Mouse (Mus musculus) forebrain, embryonic 12.5 days (tissue): Measurements from ENCODE around the gene Pa2g4. TPM values are rescaled to one million over a fixed set of nuclear protein-coding genes. Genes with fewer than 3 reads are reported as not detected.
A peak's percentile ranks its signal among the peaks of the same experiment; 100 is the strongest.
"Not testable (repeated sequence)": the region's sequence is repeated elsewhere in the genome, so short reads cannot be mapped to it uniquely, and the experiment has no call there.

Experiments
- ATAC-seq: fragments of 200-750 bp; cut with Nextera tagmentation; 2 replicates; pipeline ENCODE4 v1.8.0; 2017; ENCODE audit warnings: moderate TSS enrichment; ENCODE audit not compliant: low FRiP score
- H3K27ac ChIP-seq: fragments of 300-500 bp; sonication (generic); 2 replicates; pipeline ENCODE4 v1.5.1; 2016; ENCODE audit warnings: mild to moderate bottlenecking
- H3K27me3 ChIP-seq: fragments of 300-500 bp; sonication (generic); 2 replicates; pipeline ENCODE4 v1.6.1; 2016; ENCODE audit warnings: mild to moderate bottlenecking
- H3K36me3 ChIP-seq: fragments of 300-500 bp; sonication (generic); replicated peaks from 2 replicates; pipeline ENCODE4 v1.6.1; 2016; ENCODE audit warnings: mild to moderate bottlenecking
- H3K4me1 ChIP-seq: fragments of 300-500 bp; sonication (generic); 2 replicates; pipeline ENCODE4 v1.6.1; 2016
- H3K4me2 ChIP-seq: fragments of 300-500 bp; sonication (generic); 2 replicates; pipeline ENCODE4 v1.6.1; 2016; ENCODE audit warnings: mild to moderate bottlenecking, moderate library complexity
- H3K4me3 ChIP-seq: fragments of 300-500 bp; sonication (generic); replicated peaks from 2 replicates; pipeline ENCODE4 v1.5.1; 2016; ENCODE audit warnings: mild to moderate bottlenecking
- H3K9ac ChIP-seq: fragments of 300-500 bp; sonication (generic); 2 replicates; pipeline ENCODE4 v1.6.1; 2016; ENCODE audit warnings: mild to moderate bottlenecking
- H3K9me3 ChIP-seq: fragments of 300-500 bp; sonication (generic); 2 replicates; pipeline ENCODE4 v1.6.1; 2016
- WGBS: fragments of 180-500 bp; shearing (Covaris S2); methylation state at CpG from one replicate; pipeline ENCODE4 v1.1.7; 2016; 5-methylcytosine and 5-hydroxymethylcytosine counted together
- polyA plus RNA-seq: library from polyadenylated mRNA; unstranded; fragments of >200 nt; fragmentation: Nextera tagmentation; extraction: Ambion mirVana; gene quantifications from 2 replicates; pipeline ENCODE4 v1.2.1, GENCODE M21; 2016

Pa2g4 gene
- polyA plus RNA-seq: 196 and 203 TPM in 2 replicates

DNA sequence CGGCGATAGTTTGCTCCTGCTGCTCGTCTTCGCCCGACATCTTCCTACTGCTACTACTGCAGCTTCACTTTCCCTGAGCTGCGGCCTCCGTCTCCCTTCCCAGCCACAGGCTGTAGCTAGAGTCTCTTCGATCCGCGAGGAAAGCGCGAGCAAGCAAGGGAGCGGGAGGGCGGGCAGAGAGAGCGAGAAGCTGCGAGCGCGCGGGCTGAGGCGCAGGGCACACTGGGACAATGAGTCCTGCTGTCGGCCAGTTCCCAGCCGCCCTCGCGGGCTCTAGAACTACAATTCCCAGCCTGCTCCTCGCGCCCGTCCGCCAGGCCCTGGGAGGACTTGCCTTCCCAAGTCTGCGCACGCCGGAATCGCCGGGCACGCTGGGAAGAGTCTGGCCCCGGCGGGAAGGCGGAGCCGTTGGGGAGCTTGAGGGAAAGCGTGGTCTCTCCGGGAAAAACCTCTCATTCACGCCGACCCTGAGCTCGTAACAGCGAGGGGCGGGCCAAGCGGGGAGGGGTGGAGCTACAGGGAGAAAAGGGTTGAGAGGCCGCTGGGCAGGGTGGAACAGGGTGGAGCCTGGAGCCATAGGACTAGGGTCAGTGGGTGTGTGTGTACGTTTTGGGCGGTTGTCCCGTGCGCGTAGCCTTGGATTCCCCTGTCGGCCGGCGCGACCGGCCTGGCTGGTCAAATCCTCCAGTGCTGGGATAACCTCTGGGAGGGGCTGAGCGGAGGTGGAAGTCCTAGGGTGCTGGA lies at the start of gene Pa2g4:
Pa2g4 (minus strand) TSS at position 200 of the 744 bp plus-strand sequence.
- H3K27ac ChIP-seq: peak within 1 kb of the TSS; percentile 93
- peaks cover 28% of the 10 kb centered on the region for H3K36me3 ChIP-seq
- under 1% methylated on average over 58 of the region's 58 CpGs for WGBS
- H3K9ac ChIP-seq: peak within 1 kb of the TSS; percentile 93
- H3K27me3 ChIP-seq: 0 out of 2 replicates have a peak, but pooled peaks cover 3% of the 10 kb centered on the region
- H3K4me3 ChIP-seq: peak within 1 kb of the TSS; percentile 91
- ATAC-seq: peak; percentile 99
- peaks cover 21% of the 10 kb centered on the region for H3K4me1 ChIP-seq
- no peaks in the 10 kb centered on the region for H3K9me3 ChIP-seq
- peak within 1 kb of the TSS; percentile 91 for H3K4me2 ChIP-seq

DNA sequence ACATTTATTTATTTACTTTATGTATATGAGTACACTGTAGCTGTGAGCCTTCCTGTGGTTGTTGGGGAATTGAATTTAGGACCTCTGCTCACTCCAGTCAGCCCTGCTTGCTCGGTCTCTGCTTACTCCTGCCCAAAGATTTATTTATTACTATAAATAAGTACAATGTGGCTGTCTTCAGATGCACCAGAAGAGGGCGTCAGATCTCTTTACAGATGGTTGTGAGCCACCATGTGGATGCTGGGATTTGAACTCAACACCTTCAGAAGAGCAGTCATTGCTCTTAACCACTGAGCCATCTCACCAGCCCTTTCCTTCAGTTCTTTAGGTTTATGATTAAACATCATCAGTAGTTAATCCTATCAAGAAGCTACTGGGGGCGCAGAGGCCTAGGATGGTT lies 49.1 kb upstream of the Pa2g4 start:
- Histone ChIP-seq H3K9ac (no peak overlapping the region), H3K9me3 (no peaks in the 10 kb centered on the region), H3K27ac (no peak overlapping the region), H3K27me3 (no peaks in the 10 kb centered on the region), H3K4me3 (no peak overlapping the region), H3K36me3 (no peaks in the 10 kb centered on the region), H3K4me1 (no peaks in the 10 kb centered on the region), H3K4me2 (no peak overlapping the region)
- ATAC-seq: no peak
- 57% methylated on average over 3 of the region's 3 CpGs for WGBS

DNA sequence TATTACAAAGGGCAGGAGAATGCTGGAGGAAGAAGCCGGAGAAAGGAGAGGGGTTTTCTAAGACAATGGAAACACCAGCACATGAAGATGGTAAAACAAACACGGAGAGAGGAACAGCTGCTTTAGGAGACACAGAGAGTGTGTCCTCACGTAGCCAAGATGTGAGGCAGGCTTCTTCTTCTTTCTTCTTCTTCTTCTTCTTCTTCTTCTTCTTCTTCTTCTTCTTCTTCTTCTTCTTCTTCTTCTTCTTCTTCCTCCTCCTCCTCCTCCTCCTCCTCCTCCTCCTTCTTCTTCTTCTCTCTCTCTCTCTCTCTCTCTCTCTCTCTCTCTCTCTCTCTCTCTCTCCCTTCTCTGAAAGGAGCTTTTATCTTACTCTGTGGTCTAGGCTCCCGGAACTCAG lies 48.0 kb upstream of the Pa2g4 start:
- not testable (repeated sequence) for ATAC-seq, H3K27ac ChIP-seq, H3K9me3 ChIP-seq

DNA sequence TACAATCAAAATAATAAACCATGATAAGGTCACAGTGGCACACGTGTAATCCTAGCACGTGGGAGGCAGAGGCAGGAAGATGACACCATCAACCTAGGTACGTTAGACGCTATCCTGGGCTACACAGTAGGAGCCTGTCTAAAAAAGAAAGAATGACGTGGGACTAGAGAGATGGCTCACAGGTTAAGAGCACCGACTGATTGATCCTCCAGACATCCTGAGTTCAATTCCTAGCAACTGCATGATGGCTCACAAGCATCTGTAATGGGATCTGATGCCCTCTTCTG lies 47.3 kb upstream of the Pa2g4 start:
- H3K27me3 ChIP-seq: no peaks in the 10 kb centered on the region
- ATAC-seq: no peak
- no peak overlapping the region for H3K9ac ChIP-seq
- H3K4me1 ChIP-seq: no peaks in the 10 kb centered on the region
- no peak overlapping the region for H3K4me3 ChIP-seq
- WGBS: 43% methylated on average over 6 of the region's 6 CpGs
- no peak overlapping the region for H3K27ac ChIP-seq
- H3K9me3 ChIP-seq: no peaks in the 10 kb centered on the region
- no peaks in the 10 kb centered on the region for H3K36me3 ChIP-seq
- H3K4me2 ChIP-seq: peak overlapping the region; percentile 38

More for the DNA sequence above, 48.0 kb upstream of the Pa2g4 start:
- H3K9ac ChIP-seq, H3K4me1 ChIP-seq, H3K27me3 ChIP-seq, H3K4me2 ChIP-seq, H3K4me3 ChIP-seq, H3K36me3 ChIP-seq: not testable (repeated sequence)
- WGBS: 66% methylated on average over 4 of the region's 4 CpGs

DNA sequence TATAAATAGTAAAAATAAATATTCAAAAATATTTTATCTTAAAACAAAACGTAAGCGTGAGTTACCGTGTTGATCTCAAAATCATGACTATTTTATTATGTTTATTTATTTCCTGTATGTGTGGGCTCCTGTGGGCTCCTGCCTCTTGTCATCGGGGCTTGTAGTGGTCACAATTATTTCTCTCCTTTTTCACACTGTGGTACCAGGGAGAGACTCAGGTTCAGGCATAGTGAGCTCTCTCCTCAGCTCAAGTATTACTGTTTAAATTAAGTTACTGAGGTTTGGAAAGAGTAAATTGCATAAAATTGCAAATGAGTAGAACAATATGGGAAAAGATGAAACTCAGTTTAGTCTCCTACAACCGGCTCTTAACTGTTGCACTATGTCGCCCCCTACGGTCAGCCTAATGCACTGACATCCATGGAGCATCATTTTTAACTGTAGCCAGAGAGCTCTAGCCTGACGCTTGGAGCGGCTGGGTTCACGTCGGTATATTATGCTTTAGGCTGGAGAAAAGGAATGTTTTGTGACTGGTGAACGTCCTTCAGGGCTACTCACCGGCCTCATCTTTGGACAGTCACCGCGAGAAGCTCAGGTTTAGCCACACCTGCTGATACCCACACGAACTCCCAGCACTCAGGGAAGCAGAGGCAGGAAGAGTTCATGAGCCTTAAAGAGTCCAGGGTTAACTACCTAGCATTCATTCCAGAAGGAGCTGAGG lies 46.8 kb upstream of the Pa2g4 start:
- H3K27me3 ChIP-seq: no peaks in the 10 kb centered on the region
- peak overlapping the region; percentile 38 for H3K4me2 ChIP-seq
- H3K36me3 ChIP-seq: no peaks in the 10 kb centered on the region
- WGBS: 16% methylated on average over 16 of the region's 16 CpGs
- ATAC-seq: no peak
- H3K27ac ChIP-seq: no peak overlapping the region
- H3K4me1 ChIP-seq: no peaks in the 10 kb centered on the region
- H3K9ac ChIP-seq: no peak overlapping the region
- H3K4me3 ChIP-seq: no peak overlapping the region
- no peaks in the 10 kb centered on the region for H3K9me3 ChIP-seq

DNA sequence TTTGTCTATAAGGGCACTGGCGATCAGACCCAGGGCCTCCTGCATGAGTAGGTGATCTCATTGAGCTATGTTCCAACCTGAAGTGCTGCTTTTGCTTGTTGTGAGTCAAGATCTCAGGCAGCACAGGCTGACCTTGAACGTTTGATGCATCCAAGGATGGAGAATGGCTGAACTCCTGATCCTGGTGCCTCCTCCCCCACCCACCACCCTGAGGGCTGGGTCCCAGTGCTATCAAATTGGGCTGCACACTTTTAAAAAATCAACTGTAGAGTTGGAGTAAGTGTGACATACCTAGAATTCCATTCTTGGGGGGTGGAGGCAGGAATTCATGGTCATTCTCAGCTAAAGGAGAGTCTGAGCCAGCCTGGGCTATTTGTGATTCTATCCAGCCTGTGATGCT lies 40.7 kb upstream of the Pa2g4 start:
- no peak for ATAC-seq
- H3K9ac ChIP-seq: no peak overlapping the region
- H3K4me3 ChIP-seq: no peak overlapping the region
- H3K4me1 ChIP-seq: no peaks in the 10 kb centered on the region
- 39% methylated on average over 2 of the region's 2 CpGs for WGBS
- H3K4me2 ChIP-seq: no peak overlapping the region
- H3K27me3 ChIP-seq: no peaks in the 10 kb centered on the region
- H3K36me3 ChIP-seq: no peaks in the 10 kb centered on the region
- no peaks in the 10 kb centered on the region for H3K9me3 ChIP-seq
- H3K27ac ChIP-seq: no peak overlapping the region

DNA sequence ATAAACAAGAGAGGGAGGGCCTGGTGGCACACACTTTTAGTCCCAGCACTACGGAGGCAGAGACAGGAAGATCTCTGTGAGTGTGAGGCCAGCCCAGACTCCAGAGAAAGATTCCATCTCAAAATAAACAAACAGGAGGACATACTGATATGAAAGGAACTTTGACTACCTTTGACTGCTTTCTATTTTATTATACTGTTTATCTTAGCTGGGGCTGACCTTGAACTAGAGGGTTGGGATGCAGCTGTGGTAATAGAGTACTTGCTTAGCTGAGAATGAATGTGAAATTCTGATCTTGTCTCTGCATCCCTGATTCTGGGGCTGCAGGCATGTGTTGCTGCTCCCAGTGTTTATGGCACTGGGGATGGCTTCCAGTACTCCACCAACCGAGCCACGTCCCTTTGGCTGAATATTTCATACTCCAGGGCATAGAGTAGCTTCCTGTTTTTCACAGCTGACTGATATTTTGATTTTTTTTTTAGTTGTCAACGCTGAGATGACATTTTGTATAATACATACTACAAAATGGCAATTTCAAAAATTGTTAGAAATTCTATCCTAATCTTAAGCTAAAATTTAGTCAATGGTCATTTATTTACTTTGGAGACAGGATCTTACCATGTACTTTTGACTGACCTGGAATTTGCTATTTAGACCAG lies 36.8 kb upstream of the Pa2g4 start:
- Histone ChIP-seq H3K9ac (no peak overlapping the region), H3K27me3 (no peaks in the 10 kb centered on the region), H3K27ac (no peak overlapping the region), H3K36me3 (no peaks in the 10 kb centered on the region), H3K9me3 (no peaks in the 10 kb centered on the region), H3K4me2 (no peak overlapping the region), H3K4me1 (no peaks in the 10 kb centered on the region), H3K4me3 (no peak overlapping the region)
- no peak for ATAC-seq
- WGBS: 92% methylated on average over 4 of the region's 4 CpGs

DNA sequence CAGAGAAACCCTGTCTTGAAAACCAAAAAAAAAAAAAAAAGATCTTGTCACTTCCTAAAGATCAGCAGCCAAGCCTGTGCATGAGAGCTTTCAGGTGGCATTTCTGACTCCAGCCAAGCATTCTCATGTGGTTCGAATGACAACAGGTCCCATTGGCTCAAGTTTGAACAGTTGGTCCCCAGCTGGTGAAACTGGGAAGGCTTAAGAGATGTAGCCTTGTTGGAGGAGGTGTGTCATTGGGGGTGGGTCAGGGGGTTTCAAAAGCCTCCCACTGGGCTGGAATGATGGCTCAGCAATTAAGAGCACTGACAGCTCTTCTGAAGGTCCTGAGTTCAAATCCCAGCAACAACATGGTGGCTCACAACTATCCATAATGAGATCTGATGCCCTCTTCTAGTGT lies 35.7 kb upstream of the Pa2g4 start:
- Histone ChIP-seq H3K9ac (no peak overlapping the region), H3K9me3 (no peaks in the 10 kb centered on the region), H3K27me3 (no peaks in the 10 kb centered on the region), H3K4me2 (no peak overlapping the region), H3K4me1 (no peaks in the 10 kb centered on the region), H3K36me3 (no peaks in the 10 kb centered on the region), H3K27ac (no peak overlapping the region), H3K4me3 (no peak overlapping the region)
- WGBS: 78% methylated on average over 1 of the region's 1 CpGs
- ATAC-seq: no peak

DNA sequence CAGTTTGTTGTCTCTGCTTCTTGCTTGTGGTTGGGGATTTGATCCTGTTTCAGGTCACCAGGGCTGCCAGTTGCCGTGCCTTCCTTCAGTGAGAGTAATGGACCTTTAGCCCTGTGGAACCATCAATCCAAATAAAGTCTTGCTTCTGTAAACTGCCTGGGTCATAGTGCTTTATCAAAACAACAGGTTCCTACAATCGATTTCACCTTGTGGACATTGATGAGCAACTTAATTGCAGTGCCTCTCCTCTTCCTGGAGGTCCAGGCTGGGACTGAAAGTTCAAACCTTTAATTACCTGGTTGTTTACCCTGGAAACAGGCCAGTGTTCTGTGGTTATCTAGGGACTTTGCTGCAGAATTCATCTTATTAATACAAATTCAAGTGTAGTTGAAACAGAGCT lies 32.7 kb upstream of the Pa2g4 start:
- no peak overlapping the region for H3K4me3 ChIP-seq
- H3K9ac ChIP-seq: no peak overlapping the region
- H3K36me3 ChIP-seq: no peaks in the 10 kb centered on the region
- H3K4me1 ChIP-seq: no peaks in the 10 kb centered on the region
- WGBS: 77% methylated on average over 2 of the region's 2 CpGs
- peaks cover 9% of the 10 kb centered on the region for H3K27me3 ChIP-seq
- H3K4me2 ChIP-seq: no peak overlapping the region
- H3K27ac ChIP-seq: no peak overlapping the region
- ATAC-seq: no peak
- no peaks in the 10 kb centered on the region for H3K9me3 ChIP-seq

DNA sequence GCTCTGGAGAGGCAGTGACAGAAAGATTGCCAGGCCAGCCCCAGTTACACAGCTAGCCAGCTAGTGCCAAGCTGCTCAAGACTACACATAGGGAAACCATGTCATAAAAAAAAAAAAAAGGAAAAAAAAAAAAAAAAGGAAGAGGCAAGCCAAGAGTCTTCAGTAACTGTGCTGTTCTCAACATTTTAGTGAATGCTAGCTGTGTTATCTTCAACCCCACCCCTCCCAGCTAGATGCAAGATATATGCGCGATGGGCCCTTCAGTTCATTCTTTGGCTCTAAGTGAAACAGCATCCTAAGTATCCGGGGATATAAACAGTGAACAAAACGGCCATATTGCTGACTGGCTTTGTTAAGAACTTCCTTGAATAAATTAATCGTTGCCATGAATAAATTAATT lies 27.0 kb upstream of the Pa2g4 start:
- 78% methylated on average over 5 of the region's 5 CpGs for WGBS
- no peak for ATAC-seq
- Histone ChIP-seq H3K4me1 (peaks cover 17% of the 10 kb centered on the region), H3K27me3 (peaks cover 35% of the 10 kb centered on the region), H3K27ac (no peak overlapping the region), H3K9ac (no peak overlapping the region), H3K36me3 (no peaks in the 10 kb centered on the region), H3K9me3 (no peaks in the 10 kb centered on the region), H3K4me3 (no peak overlapping the region), H3K4me2 (no peak overlapping the region)

DNA sequence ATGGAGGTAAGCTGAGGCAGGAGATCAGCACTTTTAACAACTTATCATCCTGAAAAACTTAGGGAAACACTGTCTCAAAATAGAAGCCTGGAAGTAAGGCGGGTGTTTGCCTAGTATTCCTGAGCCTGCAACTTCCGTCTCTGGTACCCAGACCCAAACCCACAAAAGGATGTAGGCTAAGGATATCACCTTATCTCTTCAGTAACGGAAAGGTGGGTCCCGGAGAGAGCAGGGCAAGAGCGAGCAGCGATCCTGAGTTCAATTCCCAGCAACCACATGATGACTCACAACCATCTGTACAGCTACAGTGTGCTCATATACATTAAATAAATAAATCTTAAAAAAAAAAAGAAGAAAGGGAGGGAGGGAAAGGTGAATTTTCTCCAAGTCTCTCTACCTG lies 25.6 kb upstream of the Pa2g4 start:
- Histone ChIP-seq H3K4me2 (no peak overlapping the region), H3K9me3 (no peaks in the 10 kb centered on the region), H3K4me3 (no peak overlapping the region), H3K36me3 (no peaks in the 10 kb centered on the region), H3K27me3 (peaks cover 49% of the 10 kb centered on the region), H3K27ac (no peak overlapping the region), H3K9ac (no peak overlapping the region), H3K4me1 (peaks cover 17% of the 10 kb centered on the region)
- no peak for ATAC-seq
- WGBS: 94% methylated on average over 6 of the region's 6 CpGs

DNA sequence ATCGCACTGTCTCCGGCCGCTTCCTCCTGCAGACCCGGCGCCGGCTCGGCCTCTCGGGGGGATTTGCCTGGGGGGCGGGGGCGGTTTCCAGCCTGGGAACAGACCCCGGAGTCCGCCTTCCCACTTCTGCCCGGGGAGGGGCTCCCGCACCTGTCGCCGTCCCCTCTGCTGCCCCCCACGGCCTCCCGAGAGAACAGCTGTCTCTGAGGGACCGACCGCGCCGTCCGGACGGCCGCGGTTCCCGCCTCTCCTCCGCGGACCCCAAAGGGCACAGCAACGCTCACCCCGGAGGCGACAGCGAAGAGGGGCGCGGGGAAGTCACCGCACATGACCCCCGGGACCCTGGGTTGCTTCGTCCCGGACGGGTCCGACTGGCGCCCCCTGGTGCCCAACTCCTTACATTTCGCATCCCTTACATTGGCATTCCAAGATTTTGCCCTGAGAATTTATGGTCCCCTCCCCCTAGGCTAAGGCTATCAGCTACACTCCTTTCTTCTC lies 24.5 kb upstream of the Pa2g4 start:
- peak; percentile 64 for ATAC-seq
- Histone ChIP-seq H3K4me2 (peak overlapping the region; percentile 98), H3K9ac (peak overlapping the region; percentile 64), H3K36me3 (no peaks in the 10 kb centered on the region), H3K27me3 (peaks cover 61% of the 10 kb centered on the region), H3K27ac (0 out of 2 replicates have a peak overlapping the region, but pooled peaks have one; percentile 19), H3K4me1 (peaks cover 17% of the 10 kb centered on the region), H3K4me3 (peak overlapping the region; percentile 67), H3K9me3 (no peaks in the 10 kb centered on the region)
- 0% methylated on average over 43 of the region's 43 CpGs for whole genome bisulfite sequencing
